Mouse (Mus musculus) forebrain, embryonic 13.5 days (tissue): ENCODE results near the gene Actr6. TPM values are rescaled to one million over a fixed set of nuclear protein-coding genes. Genes with fewer than 3 reads are reported as not detected.

Experiments
- ATAC-seq: fragments of 200-750 bp; cut with Nextera tagmentation; 2 replicates; pipeline ENCODE4 v1.8.0; 2017
- H3K27ac ChIP-seq: fragments of 300-500 bp; sonication (generic); 2 replicates; pipeline ENCODE4 v1.5.1; 2015; ENCODE audit warnings: inconsistent platforms, mild to moderate bottlenecking, moderate library complexity
- H3K27me3 ChIP-seq: fragments of 300-500 bp; sonication (generic); 2 replicates; pipeline ENCODE4 v1.6.1; 2015; ENCODE audit warnings: mild to moderate bottlenecking, inconsistent platforms
- H3K36me3 ChIP-seq: fragments of 300-500 bp; sonication (generic); 2 replicates; pipeline ENCODE4 v1.6.1; 2015; ENCODE audit warnings: mild to moderate bottlenecking, inconsistent platforms; ENCODE audit not compliant: poor library complexity, severe bottlenecking
- H3K4me1 ChIP-seq: fragments of 300-500 bp; sonication (generic); 2 replicates; pipeline ENCODE4 v1.6.1; 2015; ENCODE audit warnings: inconsistent platforms
- H3K4me2 ChIP-seq: fragments of 300-500 bp; sonication (generic); 2 replicates; pipeline ENCODE4 v1.6.1; 2015; ENCODE audit warnings: inconsistent platforms, mild to moderate bottlenecking, moderate library complexity
- H3K4me3 ChIP-seq: fragments of 300-500 bp; sonication (generic); 2 replicates; pipeline ENCODE4 v1.5.1; 2015; ENCODE audit warnings: mild to moderate bottlenecking, inconsistent platforms
- H3K9ac ChIP-seq: fragments of 300-500 bp; sonication (generic); 2 replicates; pipeline ENCODE4 v1.6.1; 2015; ENCODE audit warnings: mild to moderate bottlenecking, inconsistent platforms
- H3K9me3 ChIP-seq: fragments of 300-500 bp; sonication (generic); replicated peaks from 2 replicates; pipeline ENCODE4 v1.6.1; 2016; ENCODE audit warnings: inconsistent platforms
- WGBS: fragments of 180-500 bp; shearing (Covaris S2); methylation state at CpG from one replicate; pipeline ENCODE4 v1.1.7; 2015; 5-methylcytosine and 5-hydroxymethylcytosine counted together
- polyA plus RNA-seq: library from polyadenylated mRNA; unstranded; fragments of >200 nt; fragmentation: Nextera tagmentation; extraction: Ambion mirVana; gene quantifications from 2 replicates; pipeline ENCODE4 v1.2.1, GENCODE M21; 2015

Actr6 gene
- polyA plus RNA-seq, 1 experiment from 2014 or later: 60.4 TPM

DNA sequence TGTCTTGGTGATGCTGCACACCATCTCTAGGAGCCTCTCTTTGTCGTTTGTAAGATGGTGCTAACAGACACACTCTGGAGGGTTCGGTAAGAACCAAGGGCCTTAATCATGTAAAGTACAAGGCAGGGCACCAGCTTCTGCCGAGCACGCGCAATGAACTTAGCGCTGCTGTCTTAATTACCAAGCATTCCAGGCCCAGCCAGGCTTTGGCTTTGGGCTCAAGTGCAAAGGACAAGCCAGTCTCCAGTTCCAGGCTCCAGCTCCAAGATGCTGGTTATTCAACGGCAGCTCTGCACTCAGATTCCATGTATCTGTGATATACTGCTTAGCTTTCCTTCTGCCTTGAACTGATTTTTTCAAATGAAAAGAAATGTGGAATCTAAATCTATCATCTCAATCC is 64.5 kb downstream of the Actr6 start:
- peaks cover 15% of the 10 kb centered on the region for H3K36me3 ChIP-seq
- no peak overlapping the region for H3K4me2 ChIP-seq
- H3K4me1 ChIP-seq: no peaks in the 10 kb centered on the region
- 83% methylated on average over 7 of the region's 7 CpGs for WGBS
- no peak for ATAC-seq
- H3K27ac ChIP-seq: no peak overlapping the region
- H3K9ac ChIP-seq: no peak overlapping the region
- H3K9me3 ChIP-seq: no peaks in the 10 kb centered on the region
- no peak overlapping the region for H3K4me3 ChIP-seq
- no peaks in the 10 kb centered on the region for H3K27me3 ChIP-seq

DNA sequence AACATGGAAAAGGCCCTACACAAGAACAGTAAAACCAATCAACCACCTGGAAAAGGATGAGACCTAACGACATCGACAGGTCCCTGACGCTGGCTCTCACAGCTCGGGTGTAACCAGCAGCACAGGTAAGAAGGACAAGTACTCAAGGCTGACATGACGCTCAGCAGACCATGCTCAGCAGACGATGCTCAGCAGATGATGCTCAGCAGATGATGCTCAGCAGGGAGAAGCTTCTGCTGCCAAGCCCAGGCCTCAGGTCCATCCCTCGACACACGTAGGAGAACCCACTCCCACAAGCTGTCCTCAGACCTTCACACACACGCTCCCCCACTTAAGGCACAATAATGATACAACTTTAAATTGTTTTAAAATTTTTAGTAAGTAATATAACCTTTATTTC is 66.4 kb downstream of the Actr6 start:
- H3K36me3 ChIP-seq: peaks cover 26% of the 10 kb centered on the region
- ATAC-seq: no peak
- H3K27ac ChIP-seq: no peak overlapping the region
- H3K9ac ChIP-seq: no peak overlapping the region
- 94% methylated on average over 9 of the region's 9 CpGs for WGBS
- no peak overlapping the region for H3K4me3 ChIP-seq
- no peaks in the 10 kb centered on the region for H3K9me3 ChIP-seq
- no peaks in the 10 kb centered on the region for H3K27me3 ChIP-seq
- no peaks in the 10 kb centered on the region for H3K4me1 ChIP-seq
- no peak overlapping the region for H3K4me2 ChIP-seq

DNA sequence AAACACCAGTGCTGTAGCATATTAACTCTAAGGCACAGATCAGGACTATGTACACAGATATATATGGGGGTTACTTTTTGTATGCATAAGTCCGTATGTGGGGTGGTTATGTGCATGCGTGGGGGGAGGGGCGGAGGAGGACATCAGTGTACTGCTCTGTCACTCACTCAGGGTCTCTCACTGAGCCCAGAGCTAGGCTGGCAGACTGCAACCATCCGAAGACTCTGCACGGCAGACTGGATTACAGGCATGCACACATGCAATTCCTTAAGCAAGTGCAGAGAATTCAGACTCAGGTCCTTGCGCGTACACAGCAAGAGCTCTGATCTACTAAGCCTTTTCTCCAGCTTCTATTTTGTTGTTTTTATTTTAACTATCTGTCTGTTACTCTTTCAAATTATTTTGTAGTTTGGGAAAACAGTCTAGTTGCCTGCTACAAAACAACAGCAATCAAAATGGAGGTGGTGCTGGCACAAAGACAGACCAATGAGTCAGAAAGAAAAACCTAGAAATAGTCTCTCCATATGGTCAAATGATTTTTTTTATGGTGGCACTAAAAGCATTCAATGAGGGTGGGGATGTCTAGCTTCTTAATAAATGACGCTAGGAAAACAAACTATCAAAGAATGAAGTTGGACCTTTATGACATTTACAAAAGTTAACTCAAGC is 67.0 kb downstream of the Actr6 start:
- 0 out of 2 replicates have a peak, but pooled peaks have one; percentile 24 for ATAC-seq
- no peak overlapping the region for H3K4me2 ChIP-seq

More for the DNA sequence above, 67.0 kb downstream of the Actr6 start:
- 92% methylated on average over 8 of the region's 8 CpGs for WGBS
- H3K27me3 ChIP-seq: no peaks in the 10 kb centered on the region
- H3K27ac ChIP-seq: no peak overlapping the region
- no peak overlapping the region for H3K4me3 ChIP-seq
- no peaks in the 10 kb centered on the region for H3K9me3 ChIP-seq
- no peak overlapping the region for H3K9ac ChIP-seq
- H3K36me3 ChIP-seq: peaks cover 28% of the 10 kb centered on the region
- H3K4me1 ChIP-seq: no peaks in the 10 kb centered on the region

Other genes starting within 250 kb of the Actr6 start
- gene Nr1h4, start 198.7 kb downstream of the Actr6 start, polyA plus RNA-seq: 0.10 TPM in 1 of 2 replicates, not detected in the other
- gene Slc17a8, start 111.0 kb downstream of the Actr6 start, polyA plus RNA-seq: 0.46 and 0.60 TPM in 2 replicates
- 10.5 and 10.8 TPM in 2 replicates for gene Scyl2, start 46.0 kb downstream of the Actr6 start, polyA plus RNA-seq
- 24.9 and 27.4 TPM in 2 replicates for gene Uhrf1bp1l, start 12.7 kb upstream of the Actr6 start, polyA plus RNA-seq
- 28.7 and 39.5 TPM in 2 replicates for gene Anks1b, start 141.2 kb upstream of the Actr6 start, polyA plus RNA-seq